Mouse (Mus musculus) left cerebral cortex, postnatal 25 days (tissue): ENCODE measurements around the gene Il6ra. TPM values are rescaled to one million over a fixed set of nuclear protein-coding genes. Genes with fewer than 3 reads are reported as not detected.

ENCODE experiments used
- DNase-seq, 2 experiments: peaks; one replicate each; pipeline ENCODE4 v3.0.0; 2022; ENCODE audit warnings: low spot score in 2 of 2, mixed read lengths in 1 of 2
- intact Hi-C: fragments of 180-260 bp; cut with DNase I; formaldehyde crosslinking; loops from one replicate; pipeline ENCODE4 v1.15.1; 2025
- total RNA-seq, 2 experiments: library from RNA; stranded (reverse); gene quantifications; 2 replicates each; pipeline ENCODE4 v1.2.3; 2021

Il6ra gene
- total RNA-seq, 2 experiments from 2014 or later: 4.7 to 5.0 TPM

- DNase-seq: no peak
- intact Hi-C loops: no loop called here
These were observed 50.7 kb downstream of the Il6ra start for GRCm38 (mm10) chr3:89862182-89862761.

- DNase-seq: peak in 1 of 2 experiments; percentile 49
- intact Hi-C loops: no loop called here
These were observed 51.9 kb downstream of the Il6ra start for GRCm38 (mm10) chr3:89861070-89861469.

- intact Hi-C loops: no loop called here
- no peak for DNase-seq
These were observed 52.7 kb downstream of the Il6ra start for GRCm38 (mm10) chr3:89860343-89860742.

GRCm38 (mm10) chr3:89859936-89860335 lies 53.1 kb downstream of the Il6ra start:
- no peak for DNase-seq
- intact Hi-C loops: loop anchor here (2.0 to 5.0 kb wide), 5 partner anchors 43 to 543 kb away; partner anchors contain the start of gene Adar

GRCm38 (mm10) chr3:89858888-89859287 lies 54.1 kb downstream of the Il6ra start:
- peak; percentile 82 to 94 for DNase-seq
- intact Hi-C loops: loop anchor here (2.0 to 5.0 kb wide), 5 partner anchors 42 to 542 kb away; partner anchors contain the start of gene Adar

GRCm38 (mm10) chr3:89858123-89858522 lies 54.9 kb downstream of the Il6ra start:
- intact Hi-C loops: loop anchor here (2.0 to 5.0 kb wide), 5 partner anchors 41 to 541 kb away; partner anchors contain the start of gene Adar
- peak; percentile 38 to 54 for DNase-seq

- no peak for DNase-seq
- intact Hi-C loops: loop anchor here (5.0 kb wide), 3 partner anchors 40 to 540 kb away; no protein-coding TSS in a partner anchor
These were observed 55.6 kb downstream of the Il6ra start for GRCm38 (mm10) chr3:89857353-89857752.

- intact Hi-C loops: no loop called here
- DNase-seq: no peak
These were observed 59.2 kb downstream of the Il6ra start for GRCm38 (mm10) chr3:89853752-89854151.

GRCm38 (mm10) chr3:89848083-89848482 lies 64.9 kb downstream of the Il6ra start:
- intact Hi-C loops: no loop called here
- DNase-seq: no peak

- DNase-seq: no peak
- intact Hi-C loops: no loop called here
These were observed 65.4 kb downstream of the Il6ra start for GRCm38 (mm10) chr3:89847596-89847995.

GRCm38 (mm10) chr3:89847126-89847525 lies 65.9 kb downstream of the Il6ra start:
- intact Hi-C loops: no loop called here
- no peak for DNase-seq

GRCm38 (mm10) chr3:89845814-89846213 lies 67.2 kb downstream of the Il6ra start:
- DNase-seq: no peak
- intact Hi-C loops: no loop called here

- peak in 1 of 2 experiments; percentile 22 for DNase-seq
- intact Hi-C loops: no loop called here
These were observed 69.8 kb downstream of the Il6ra start for GRCm38 (mm10) chr3:89843148-89843547.

- intact Hi-C loops: no loop called here
- no peak for DNase-seq
These were observed 70.7 kb downstream of the Il6ra start for GRCm38 (mm10) chr3:89842258-89842657.

GRCm38 (mm10) chr3:89835362-89835761 lies 77.6 kb downstream of the Il6ra start:
- intact Hi-C loops: no loop called here
- no peak for DNase-seq

- intact Hi-C loops: no loop called here
- DNase-seq: no peak
These were observed 82.0 kb downstream of the Il6ra start, which contains the start of gene She for GRCm38 (mm10) chr3:89830815-89831591. Gene She (plus strand): TSS chr3:89831370.

GRCm38 (mm10) chr3:89826295-89826694 lies 86.7 kb downstream of the Il6ra start:
- no peak for DNase-seq
- intact Hi-C loops: no loop called here

- DNase-seq: no peak
- intact Hi-C loops: no loop called here
These were observed 89.4 kb downstream of the Il6ra start for GRCm38 (mm10) chr3:89823594-89823993.

GRCm38 (mm10) chr3:89821548-89822480 lies 91.2 kb downstream of the Il6ra start:
- DNase-seq: no peak
- intact Hi-C loops: no loop called here

- intact Hi-C loops: no loop called here
- no peak for DNase-seq
These were observed 91.9 kb downstream of the Il6ra start for GRCm38 (mm10) chr3:89821096-89821513.
